Mouse (Mus musculus) right cerebral cortex, postnatal 4 days (tissue): Measurements from ENCODE around the gene H3f3a.

Experiments used
- DNase-seq: peaks from one replicate; pipeline ENCODE4 v3.0.0-alpha.2; 2022

Gene H3f3a

GRCm38 (mm10) chr1:180756711-180757110, 57.0 kb downstream of the H3f3a start:
- DNase-seq, result no peak

- DNase-seq, result no peak
Observed at GRCm38 (mm10) chr1:180754376-180754775, 59.4 kb downstream of the H3f3a start.

- DNase-seq, result no peak
Observed at GRCm38 (mm10) chr1:180752115-180752514, 61.6 kb downstream of the H3f3a start.
